Mouse (Mus musculus): ENCODE results near the gene Ggt1. TPM values are rescaled to one million over a fixed set of nuclear protein-coding genes. Genes with fewer than 3 reads are reported as not detected.

The Ggt1 gene
- polyA plus RNA-seq, 1 experiment, result 0.06 TPM

- H3K36me3 ChIP-seq (ENCODE audit: control insufficient read depth, insufficient read depth), result no peaks in the 10 kb centered on the region
- TF ChIP-seq MYOD1 (IDR thresholded peaks at IDR 0.05; ENCODE audit: control insufficient read depth in 1 of 3, insufficient read length in 2 of 3, low read depth in 2 of 3), result no peak
- no peak for TF ChIP-seq MAX (IDR thresholded peaks at IDR 0.05; ENCODE audit: low read depth)
- TF ChIP-seq REST (IDR thresholded peaks at IDR 0.05; ENCODE audit: insufficient read depth, insufficient read length), result no peak
- TF ChIP-seq MYOG (IDR thresholded peaks at IDR 0.05; ENCODE audit: control insufficient read depth in 1 of 3, insufficient read depth in 1 of 3, insufficient read length in 2 of 3, low read depth in 2 of 3), result no peak
- no peak for TF ChIP-seq SRF (IDR thresholded peaks at IDR 0.05; ENCODE audit: control insufficient read depth, insufficient read length, low read depth)
- no peak for TF ChIP-seq TCF3 (IDR thresholded peaks at IDR 0.05; ENCODE audit: insufficient read length, low read depth)
- no peak for TF ChIP-seq POLR2AphosphoS2 (IDR thresholded peaks at IDR 0.05; ENCODE audit: insufficient read length, low read depth)
- no peak for TF ChIP-seq CEBPB (IDR thresholded peaks at IDR 0.05; ENCODE audit: insufficient read depth, poor library complexity, severe bottlenecking)
- no peak for TF ChIP-seq TCF12 (IDR thresholded peaks at IDR 0.05; ENCODE audit: insufficient read depth, poor library complexity, severe bottlenecking)
- no peak for TF ChIP-seq USF1 (IDR thresholded peaks at IDR 0.05; ENCODE audit: low read depth)
- TF ChIP-seq POLR2A (IDR thresholded peaks at IDR 0.05; ENCODE audit: insufficient read length, low read depth), result no peak
- no peak for TF ChIP-seq E2F4 (IDR thresholded peaks at IDR 0.05; ENCODE audit: insufficient read depth)
- no peaks in the 10 kb centered on the region for H3K27me3 ChIP-seq (ENCODE audit: control insufficient read depth, insufficient read depth, insufficient read length)
- H3ac ChIP-seq (ENCODE audit: control insufficient read depth, insufficient read length), result no peak overlapping the region
- H3K79me2 ChIP-seq (ENCODE audit: control insufficient read depth, insufficient read depth), result no peaks in the 10 kb centered on the region
- H3K4me3 ChIP-seq, result no peak overlapping the region
- no peak overlapping the region for H3K4me2 ChIP-seq (ENCODE audit: low read depth)
Observed at GRCm38 (mm10) chr10:75568029-75568428, 6.6 kb downstream of the Ggt1 start.

GRCm38 (mm10) chr10:75568441-75568840 is 7.0 kb downstream of the Ggt1 start:
- H3K36me3 ChIP-seq (ENCODE audit: control insufficient read depth, insufficient read depth), result no peaks in the 10 kb centered on the region
- H3K4me3 ChIP-seq, result no peak overlapping the region
- no peak for TF ChIP-seq MAX (IDR thresholded peaks at IDR 0.05; ENCODE audit: low read depth)
- TF ChIP-seq SRF (IDR thresholded peaks at IDR 0.05; ENCODE audit: control insufficient read depth, insufficient read length, low read depth), result no peak
- TF ChIP-seq MYOD1 (IDR thresholded peaks at IDR 0.05; ENCODE audit: control insufficient read depth in 1 of 3, insufficient read length in 2 of 3, low read depth in 2 of 3), result no peak
- no peak for TF ChIP-seq POLR2A (IDR thresholded peaks at IDR 0.05; ENCODE audit: insufficient read length, low read depth)
- TF ChIP-seq MYOG (IDR thresholded peaks at IDR 0.05; ENCODE audit: control insufficient read depth in 1 of 3, insufficient read depth in 1 of 3, insufficient read length in 2 of 3, low read depth in 2 of 3), result no peak
- H3K4me2 ChIP-seq (ENCODE audit: low read depth), result no peak overlapping the region
- no peak overlapping the region for H3ac ChIP-seq (ENCODE audit: control insufficient read depth, insufficient read length)
- no peaks in the 10 kb centered on the region for H3K27me3 ChIP-seq (ENCODE audit: control insufficient read depth, insufficient read depth, insufficient read length)
- H3K79me2 ChIP-seq (ENCODE audit: control insufficient read depth, insufficient read depth), result no peaks in the 10 kb centered on the region

GRCm38 (mm10) chr10:75568851-75569250 is 7.4 kb downstream of the Ggt1 start:
- Histone ChIP-seq H3K79me2 (ENCODE audit: control insufficient read depth, insufficient read depth) (no peaks in the 10 kb centered on the region), H3K36me3 (ENCODE audit: control insufficient read depth, insufficient read depth) (no peaks in the 10 kb centered on the region), H3K27me3 (ENCODE audit: control insufficient read depth, insufficient read depth, insufficient read length) (no peaks in the 10 kb centered on the region), H3K4me2 (ENCODE audit: low read depth) (no peak overlapping the region), H3K4me3 (no peak overlapping the region), H3ac (ENCODE audit: control insufficient read depth, insufficient read length) (no peak overlapping the region)
- no peak for TF ChIP-seq POLR2AphosphoS2 (IDR thresholded peaks at IDR 0.05; ENCODE audit: insufficient read length, low read depth)
- TF ChIP-seq TCF12 (IDR thresholded peaks at IDR 0.05; ENCODE audit: insufficient read depth, poor library complexity, severe bottlenecking), result no peak
- no peak for TF ChIP-seq REST (IDR thresholded peaks at IDR 0.05; ENCODE audit: insufficient read depth, insufficient read length)
- no peak for TF ChIP-seq POLR2A (IDR thresholded peaks at IDR 0.05; ENCODE audit: insufficient read length, low read depth)
- no peak for TF ChIP-seq MYOG (IDR thresholded peaks at IDR 0.05; ENCODE audit: control insufficient read depth in 1 of 3, insufficient read depth in 1 of 3, insufficient read length in 2 of 3, low read depth in 2 of 3)
- TF ChIP-seq TCF3 (IDR thresholded peaks at IDR 0.05; ENCODE audit: insufficient read length, low read depth), result no peak
- no peak for TF ChIP-seq MYOD1 (IDR thresholded peaks at IDR 0.05; ENCODE audit: control insufficient read depth in 1 of 3, insufficient read length in 2 of 3, low read depth in 2 of 3)
- TF ChIP-seq CEBPB (IDR thresholded peaks at IDR 0.05; ENCODE audit: insufficient read depth, poor library complexity, severe bottlenecking), result no peak
- no peak for TF ChIP-seq MAX (IDR thresholded peaks at IDR 0.05; ENCODE audit: low read depth)
- no peak for TF ChIP-seq USF1 (IDR thresholded peaks at IDR 0.05; ENCODE audit: low read depth)
- TF ChIP-seq E2F4 (IDR thresholded peaks at IDR 0.05; ENCODE audit: insufficient read depth), result no peak
- TF ChIP-seq SRF (IDR thresholded peaks at IDR 0.05; ENCODE audit: control insufficient read depth, insufficient read length, low read depth), result no peak

- Histone ChIP-seq H3ac (ENCODE audit: control insufficient read depth, insufficient read length) (no peak overlapping the region), H3K4me2 (ENCODE audit: low read depth) (no peak overlapping the region)
Observed at GRCm38 (mm10) chr10:75570981-75571657, 9.7 kb downstream of the Ggt1 start.

GRCm38 (mm10) chr10:75571937-75572336 is 10.5 kb downstream of the Ggt1 start:
- Histone ChIP-seq H3K36me3 (ENCODE audit: control insufficient read depth, insufficient read depth) (no peaks in the 10 kb centered on the region), H3K4me3 (no peak overlapping the region), H3K27me3 (ENCODE audit: control insufficient read depth, insufficient read depth, insufficient read length) (no peaks in the 10 kb centered on the region), H3K4me2 (ENCODE audit: low read depth) (no peak overlapping the region), H3ac (ENCODE audit: control insufficient read depth, insufficient read length) (no peak overlapping the region), H3K79me2 (ENCODE audit: control insufficient read depth, insufficient read depth) (no peaks in the 10 kb centered on the region)
- no peak for TF ChIP-seq TCF12 (IDR thresholded peaks at IDR 0.05; ENCODE audit: insufficient read depth, poor library complexity, severe bottlenecking)

More at GRCm38 (mm10) chr10:75570981-75571657, 9.7 kb downstream of the Ggt1 start:
- H3K27me3 ChIP-seq (ENCODE audit: control insufficient read depth, insufficient read depth, insufficient read length), result no peaks in the 10 kb centered on the region
- no peak overlapping the region for H3K4me3 ChIP-seq
- TF ChIP-seq E2F4 (IDR thresholded peaks at IDR 0.05; ENCODE audit: insufficient read depth) (no peak), MAX (IDR thresholded peaks at IDR 0.05; ENCODE audit: low read depth) (no peak), POLR2A (IDR thresholded peaks at IDR 0.05; ENCODE audit: insufficient read length, low read depth) (no peak), POLR2AphosphoS2 (IDR thresholded peaks at IDR 0.05; ENCODE audit: insufficient read length, low read depth) (no peak), MYOD1 (IDR thresholded peaks at IDR 0.05; ENCODE audit: control insufficient read depth in 1 of 3, insufficient read length in 2 of 3, low read depth in 2 of 3) (no peak), SRF (IDR thresholded peaks at IDR 0.05; ENCODE audit: control insufficient read depth, insufficient read length, low read depth) (no peak), REST (IDR thresholded peaks at IDR 0.05; ENCODE audit: insufficient read depth, insufficient read length) (no peak)
- H3K79me2 ChIP-seq (ENCODE audit: control insufficient read depth, insufficient read depth), result no peaks in the 10 kb centered on the region
- no peaks in the 10 kb centered on the region for H3K36me3 ChIP-seq (ENCODE audit: control insufficient read depth, insufficient read depth)
